Mouse (Mus musculus): ENCODE data around the gene Man1c1. TPM values are rescaled to one million over a fixed set of nuclear protein-coding genes. Genes with fewer than 3 reads are reported as not detected.

The Man1c1 gene
- polyA plus RNA-seq, 1 experiment from 2014 or later: 1.3 TPM

GRCm38 (mm10) chr4:134560699-134561098, 143.4 kb downstream of the Man1c1 start:
- H3K9ac ChIP-seq (ENCODE audit: low read depth, low read length): no peak overlapping the region
- WGBS: 78% methylated on average over 8 of the region's 8 CpGs
- H3K4me2 ChIP-seq (ENCODE audit: low read depth, low read length): no peak overlapping the region
- peaks cover 2% of the 10 kb centered on the region; the same call in 1 of the 2 replicates for H3K36me3 ChIP-seq (ENCODE audit: control insufficient read depth, insufficient read depth, low read length)
- H3K27ac ChIP-seq (ENCODE audit: low read length): no peak overlapping the region
- H3K27me3 ChIP-seq (replicated peaks; ENCODE audit: control insufficient read depth, insufficient read depth, low read length): no peaks in the 10 kb centered on the region
- no peak overlapping the region for H3K4me3 ChIP-seq (ENCODE audit: low read length)
- H3K4me1 ChIP-seq (ENCODE audit: control insufficient read depth, insufficient read depth, low read length): 0 out of 2 replicates have a peak, but pooled peaks cover 6% of the 10 kb centered on the region
- peak; percentile 64; the same call in 1 of the 2 replicates for ATAC-seq
- H3K9me3 ChIP-seq (ENCODE audit: control insufficient read depth, low read length): no peaks in the 10 kb centered on the region; the same call in 1 of the 2 replicates

GRCm38 (mm10) chr4:134559154-134559553, 144.9 kb downstream of the Man1c1 start:
- no peak overlapping the region for H3K4me2 ChIP-seq (ENCODE audit: low read depth, low read length)
- no peak for ATAC-seq

DNA sequence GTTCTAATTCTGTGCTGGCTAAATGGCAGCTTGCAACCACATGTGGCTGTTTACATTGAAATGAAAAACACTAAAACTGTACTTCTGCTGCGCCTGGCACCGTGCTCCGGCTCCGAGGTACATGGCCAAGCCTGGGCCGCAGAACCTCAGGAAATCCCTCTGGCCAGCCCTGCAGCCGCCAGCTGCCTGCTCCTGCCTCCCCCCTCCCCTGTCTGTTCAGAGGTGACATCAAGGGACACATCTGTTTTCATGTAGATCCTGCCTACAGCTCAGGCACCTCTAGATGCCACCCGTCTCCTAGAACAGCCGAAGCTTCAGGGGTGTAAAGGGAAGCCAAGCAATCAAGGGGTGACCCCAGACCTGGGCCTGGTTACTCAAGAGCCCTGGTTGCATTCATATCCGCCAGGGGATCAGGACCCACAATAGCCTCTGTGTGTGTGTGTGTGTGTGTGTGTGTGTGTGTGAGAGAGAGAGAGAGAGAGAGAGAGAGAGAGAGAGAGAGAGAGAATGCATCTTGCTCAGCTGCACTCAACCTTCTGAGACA, 145.4 kb downstream of the Man1c1 start:
- Histone ChIP-seq H3K36me3 (ENCODE audit: control insufficient read depth, insufficient read depth, low read length) (no peaks in the 10 kb centered on the region), H3K27me3 (replicated peaks; ENCODE audit: control insufficient read depth, insufficient read depth, low read length) (no peaks in the 10 kb centered on the region), H3K4me1 (ENCODE audit: control insufficient read depth, insufficient read depth, low read length) (0 out of 2 replicates have a peak, but pooled peaks cover 6% of the 10 kb centered on the region), H3K9me3 (ENCODE audit: control insufficient read depth, low read length) (no peaks in the 10 kb centered on the region), H3K9ac (ENCODE audit: low read depth, low read length) (no peak overlapping the region), H3K27ac (ENCODE audit: low read length) (no peak overlapping the region), H3K4me2 (ENCODE audit: low read depth, low read length) (no peak overlapping the region), H3K4me3 (ENCODE audit: low read length) (no peak overlapping the region)
- ATAC-seq: no peak
- WGBS: 64% methylated on average over 9 of the region's 9 CpGs

More at GRCm38 (mm10) chr4:134559154-134559553, 144.9 kb downstream of the Man1c1 start:
- 0 out of 2 replicates have a peak, but pooled peaks cover 6% of the 10 kb centered on the region for H3K4me1 ChIP-seq (ENCODE audit: control insufficient read depth, insufficient read depth, low read length)
- WGBS: 76% methylated on average over 7 of the region's 7 CpGs
- H3K9me3 ChIP-seq (ENCODE audit: control insufficient read depth, low read length): no peaks in the 10 kb centered on the region
- H3K4me3 ChIP-seq (ENCODE audit: low read length): no peak overlapping the region
- no peak overlapping the region for H3K27ac ChIP-seq (ENCODE audit: low read length)
- no peaks in the 10 kb centered on the region for H3K27me3 ChIP-seq (replicated peaks; ENCODE audit: control insufficient read depth, insufficient read depth, low read length)
- no peak overlapping the region for H3K9ac ChIP-seq (ENCODE audit: low read depth, low read length)
- H3K36me3 ChIP-seq (ENCODE audit: control insufficient read depth, insufficient read depth, low read length): no peaks in the 10 kb centered on the region

DNA sequence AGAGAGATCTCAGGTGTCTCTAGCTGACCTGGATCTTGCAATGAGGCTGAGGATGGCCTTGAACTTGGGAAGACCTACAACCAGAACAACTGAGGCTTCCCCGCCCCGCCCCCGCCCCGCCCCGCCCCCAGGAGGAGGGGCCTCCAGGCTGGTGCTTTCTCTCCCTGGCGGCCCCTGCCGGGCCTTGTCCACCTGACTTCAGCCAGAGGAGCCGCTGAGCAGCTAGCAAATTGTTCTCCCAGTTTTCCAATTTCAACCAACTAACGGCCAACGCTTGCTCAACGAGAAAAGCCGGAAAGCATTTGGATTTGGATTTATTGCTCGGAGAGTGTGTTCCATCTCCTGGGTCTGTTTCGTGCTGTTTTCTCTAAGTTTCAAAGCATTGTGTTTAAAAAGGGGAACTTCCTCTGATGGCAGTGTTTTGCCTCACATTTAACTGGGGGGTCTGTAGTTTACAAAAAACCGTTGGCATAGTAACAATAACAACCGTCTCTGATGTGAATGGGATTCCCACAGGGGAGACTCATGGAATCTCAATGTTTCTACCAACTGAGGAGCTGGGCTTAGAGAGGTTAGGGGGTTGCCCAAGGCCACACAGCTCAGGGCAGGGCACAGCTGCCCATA, 146.4 kb downstream of the Man1c1 start:
- Histone ChIP-seq H3K27me3 (replicated peaks; ENCODE audit: control insufficient read depth, insufficient read depth, low read length) (no peaks in the 10 kb centered on the region), H3K4me2 (ENCODE audit: low read depth, low read length) (no peak overlapping the region), H3K9ac (ENCODE audit: low read depth, low read length) (no peak overlapping the region), H3K36me3 (ENCODE audit: control insufficient read depth, insufficient read depth, low read length) (no peaks in the 10 kb centered on the region), H3K27ac (ENCODE audit: low read length) (peak overlapping the region; percentile 8; the same call in 1 of the 2 replicates), H3K4me3 (ENCODE audit: low read length) (no peak overlapping the region), H3K9me3 (ENCODE audit: control insufficient read depth, low read length) (no peaks in the 10 kb centered on the region), H3K4me1 (ENCODE audit: control insufficient read depth, insufficient read depth, low read length) (0 out of 2 replicates have a peak, but pooled peaks cover 6% of the 10 kb centered on the region)
- ATAC-seq: no peak
- 14% methylated on average over 16 of the region's 16 CpGs for WGBS

GRCm38 (mm10) chr4:134555956-134556580, 148.0 kb downstream of the Man1c1 start:
- no peak overlapping the region for H3K4me3 ChIP-seq (ENCODE audit: low read length)
- no peaks in the 10 kb centered on the region for H3K9me3 ChIP-seq (ENCODE audit: control insufficient read depth, low read length)
- H3K9ac ChIP-seq (ENCODE audit: low read depth, low read length): no peak overlapping the region
- no peak overlapping the region for H3K4me2 ChIP-seq (ENCODE audit: low read depth, low read length)
- WGBS: 66% methylated on average over 8 of the region's 8 CpGs
- H3K27me3 ChIP-seq (replicated peaks; ENCODE audit: control insufficient read depth, insufficient read depth, low read length): no peaks in the 10 kb centered on the region
- no peak overlapping the region for H3K27ac ChIP-seq (ENCODE audit: low read length)
- peaks cover 8% of the 10 kb centered on the region for H3K4me1 ChIP-seq (ENCODE audit: control insufficient read depth, insufficient read depth, low read length)
- no peaks in the 10 kb centered on the region for H3K36me3 ChIP-seq (ENCODE audit: control insufficient read depth, insufficient read depth, low read length)
- ATAC-seq: no peak

GRCm38 (mm10) chr4:134553631-134554030, 150.5 kb downstream of the Man1c1 start:
- H3K36me3 ChIP-seq (ENCODE audit: control insufficient read depth, insufficient read depth, low read length): peaks cover 12% of the 10 kb centered on the region
- H3K27ac ChIP-seq (ENCODE audit: low read length): no peak overlapping the region
- peaks cover 6% of the 10 kb centered on the region; the same call in 1 of the 2 replicates for H3K9me3 ChIP-seq (ENCODE audit: control insufficient read depth, low read length)
- H3K4me1 ChIP-seq (ENCODE audit: control insufficient read depth, insufficient read depth, low read length): peaks cover 12% of the 10 kb centered on the region
- no peaks in the 10 kb centered on the region for H3K27me3 ChIP-seq (replicated peaks; ENCODE audit: control insufficient read depth, insufficient read depth, low read length)
- no peak for ATAC-seq
- H3K9ac ChIP-seq (ENCODE audit: low read depth, low read length): no peak overlapping the region
- WGBS: 86% methylated on average over 1 of the region's 1 CpGs
- H3K4me3 ChIP-seq (ENCODE audit: low read length): no peak overlapping the region
- H3K4me2 ChIP-seq (ENCODE audit: low read depth, low read length): no peak overlapping the region

DNA sequence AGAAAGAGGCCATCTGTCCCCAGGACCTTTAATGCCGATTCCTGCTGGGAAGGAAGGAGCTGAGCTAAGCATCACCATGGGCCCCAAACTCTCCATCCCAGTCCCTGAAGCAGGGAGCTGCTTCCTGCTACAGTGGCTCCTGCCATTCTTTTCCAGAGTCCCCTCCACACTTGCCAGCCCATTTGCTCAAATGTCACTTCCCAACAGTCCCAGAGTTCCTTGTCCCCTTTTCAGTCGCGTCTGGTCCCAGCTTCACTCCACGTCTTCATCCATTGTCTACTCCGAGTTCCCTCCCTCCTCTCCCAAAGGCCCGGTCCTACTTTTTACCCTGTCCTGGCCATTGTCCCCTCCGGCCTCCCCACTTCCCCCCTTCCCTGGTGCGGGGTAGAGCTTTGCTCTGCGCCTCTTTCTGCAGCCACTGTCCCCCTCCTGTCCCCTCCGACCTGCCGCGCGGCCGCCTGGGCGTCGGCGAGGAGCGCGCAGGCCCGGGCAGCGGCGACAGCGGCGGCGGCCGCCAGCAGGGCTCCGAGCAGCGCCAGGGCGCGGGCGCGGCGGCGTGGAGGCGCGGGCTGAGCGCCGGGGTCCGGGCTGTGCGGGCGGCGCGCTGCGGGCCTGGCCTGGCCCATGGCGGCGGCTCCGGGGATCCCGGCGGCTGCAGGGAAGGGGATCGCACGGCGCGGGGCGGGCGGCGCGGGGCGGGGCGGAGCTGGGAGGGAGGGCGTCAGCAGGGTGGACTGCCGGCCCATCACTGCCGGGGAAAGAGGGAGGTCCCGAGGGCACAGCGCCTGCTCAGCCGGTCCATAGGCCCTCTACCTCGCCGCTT, 152.4 kb downstream of the Man1c1 start, which contains the start of gene Selenon:
TSS of gene Selenon (minus strand) at position 673 of the 823 bp plus-strand sequence.
- H3K27ac ChIP-seq (ENCODE audit: low read length): peak within 1 kb of the TSS; percentile 77
- H3K4me1 ChIP-seq (ENCODE audit: control insufficient read depth, insufficient read depth, low read length): peaks cover 13% of the 10 kb centered on the region
- under 1% methylated on average over 64 of the region's 67 CpGs for WGBS
- H3K9me3 ChIP-seq (ENCODE audit: control insufficient read depth, low read length): peaks cover 6% of the 10 kb centered on the region; the same call in 1 of the 2 replicates
- H3K4me2 ChIP-seq (ENCODE audit: low read depth, low read length): peak within 1 kb of the TSS; percentile 90
- H3K27me3 ChIP-seq (replicated peaks; ENCODE audit: control insufficient read depth, insufficient read depth, low read length): no peaks in the 10 kb centered on the region
- H3K36me3 ChIP-seq (ENCODE audit: control insufficient read depth, insufficient read depth, low read length): peaks cover 12% of the 10 kb centered on the region
- peak; percentile 92 for ATAC-seq
- peak within 1 kb of the TSS; percentile 81 for H3K4me3 ChIP-seq (ENCODE audit: low read length)
- peak within 1 kb of the TSS; percentile 93 for H3K9ac ChIP-seq (ENCODE audit: low read depth, low read length)

DNA sequence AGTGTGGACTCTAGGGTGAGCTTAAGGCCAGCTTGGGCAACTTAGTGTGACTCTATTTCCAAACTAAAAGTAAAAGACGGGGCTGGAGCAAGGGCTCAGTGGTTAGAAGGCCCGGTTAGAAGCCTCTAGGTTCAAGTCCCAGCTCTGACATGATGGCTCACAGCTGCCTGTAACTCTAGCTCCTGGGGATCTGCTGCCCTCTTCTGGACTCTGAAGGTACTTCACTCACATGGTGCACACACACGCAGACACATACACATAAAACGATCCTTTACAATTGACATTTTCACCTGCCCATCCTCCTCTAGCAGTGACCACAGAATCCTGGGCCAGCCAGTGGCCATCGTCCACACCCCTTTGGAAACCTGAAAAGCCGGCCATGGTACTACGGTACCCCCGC, 154.2 kb downstream of the Man1c1 start:
- WGBS: 97% methylated on average over 8 of the region's 8 CpGs
- H3K9ac ChIP-seq (ENCODE audit: low read depth, low read length): no peak overlapping the region
- H3K4me2 ChIP-seq (ENCODE audit: low read depth, low read length): no peak overlapping the region
- H3K27me3 ChIP-seq (replicated peaks; ENCODE audit: control insufficient read depth, insufficient read depth, low read length): no peaks in the 10 kb centered on the region
- peaks cover 12% of the 10 kb centered on the region for H3K36me3 ChIP-seq (ENCODE audit: control insufficient read depth, insufficient read depth, low read length)
- H3K4me3 ChIP-seq (ENCODE audit: low read length): no peak overlapping the region
- no peak overlapping the region for H3K27ac ChIP-seq (ENCODE audit: low read length)
- H3K9me3 ChIP-seq (ENCODE audit: control insufficient read depth, low read length): peaks cover 6% of the 10 kb centered on the region; the same call in 1 of the 2 replicates
- ATAC-seq: no peak
- H3K4me1 ChIP-seq (ENCODE audit: control insufficient read depth, insufficient read depth, low read length): peaks cover 13% of the 10 kb centered on the region
